Mouse (Mus musculus): Measurements from ENCODE around the gene Psma3. TPM values are rescaled to one million over a fixed set of nuclear protein-coding genes. Genes with fewer than 3 reads are reported as not detected.

The Psma3 gene
- total RNA-seq, 2 experiments from 2014 or later: 238 to 252 TPM

DNA sequence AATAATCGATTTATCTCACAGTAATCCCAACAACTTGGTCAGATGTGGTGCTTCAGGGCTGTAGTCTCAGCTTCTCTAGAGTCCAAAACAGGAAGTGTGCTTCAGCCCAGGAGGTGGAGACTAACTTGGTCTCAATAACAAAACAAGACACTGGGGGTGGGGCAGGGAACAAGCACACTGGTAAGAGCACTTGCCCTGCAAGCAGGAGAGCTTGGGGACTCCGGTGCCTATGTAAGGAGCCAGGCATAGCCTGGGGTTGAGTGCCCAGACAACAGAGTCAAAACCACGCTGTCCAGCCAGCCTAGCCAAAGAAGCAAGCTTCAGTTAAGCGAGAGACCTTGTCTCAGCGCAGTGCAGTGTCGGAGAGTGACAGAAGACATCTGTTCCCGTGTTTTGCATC, 66.0 kb downstream of the Psma3 start:
- DNase-seq: peak; percentile 48 to 63
- intact Hi-C loops (cut with DNase I): no loop called here

DNA sequence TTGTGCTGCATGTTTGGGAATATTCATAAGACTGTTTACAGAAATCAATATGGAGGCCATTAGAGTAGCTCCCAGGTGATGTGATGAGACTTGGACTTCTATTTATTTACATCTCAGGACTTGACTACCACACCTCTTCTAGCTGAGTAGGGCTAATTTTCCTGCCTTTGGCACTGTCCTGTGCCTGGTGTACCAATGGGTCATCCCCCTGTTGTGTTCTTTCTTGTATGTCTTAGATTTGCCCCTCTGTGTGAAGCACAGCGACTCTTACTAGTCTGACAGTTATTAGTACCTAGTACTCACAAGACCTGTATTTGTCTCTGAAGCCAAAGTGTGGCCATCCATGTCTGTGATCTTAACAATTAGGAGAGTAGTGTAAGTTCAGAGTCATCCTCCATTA, 68.0 kb downstream of the Psma3 start:
- intact Hi-C loops (cut with DNase I): no loop called here

DNA sequence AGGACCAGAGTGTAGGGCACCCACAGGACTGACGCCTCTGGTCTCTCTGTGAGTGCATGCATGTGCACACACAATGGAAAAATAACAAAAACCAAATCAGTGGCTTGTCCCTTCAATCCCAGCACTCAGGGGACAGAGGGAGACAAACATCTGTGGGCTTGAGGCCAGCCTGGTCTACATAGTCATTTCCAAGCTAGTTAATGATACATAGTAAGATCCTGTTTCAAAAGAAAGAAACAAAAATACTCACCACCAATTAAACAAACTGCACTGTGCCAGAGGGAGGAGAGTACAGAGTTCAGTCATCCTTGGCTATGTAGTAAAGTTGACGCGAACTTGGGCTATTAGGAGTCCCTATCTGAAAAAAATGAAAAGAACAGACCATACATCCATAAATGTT, 69.2 kb downstream of the Psma3 start:
- intact Hi-C loops (cut with DNase I): no loop called here
- DNase-seq: no peak

More for the DNA sequence above, 68.0 kb downstream of the Psma3 start:
- DNase-seq: no peak

DNA sequence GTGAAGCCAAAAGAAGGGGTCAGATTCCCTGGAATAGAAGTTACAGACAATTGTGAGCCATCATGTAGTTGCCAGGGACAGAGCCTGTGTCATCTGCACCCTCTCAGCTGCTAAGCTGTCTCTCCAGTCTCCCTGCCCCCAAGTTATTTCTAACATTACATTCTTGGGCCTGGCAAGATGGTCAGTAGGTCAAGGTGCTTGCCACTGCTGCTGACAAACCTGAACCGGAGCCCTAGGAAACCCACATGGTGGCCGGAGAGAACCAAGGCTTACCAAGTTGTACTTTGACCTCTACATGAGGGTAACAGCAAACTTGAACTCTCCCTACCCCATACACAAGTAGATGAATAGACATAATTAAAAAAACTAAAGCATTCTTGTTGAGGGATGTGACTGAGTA, 70.1 kb downstream of the Psma3 start:
- intact Hi-C loops (cut with DNase I): no loop called here
- no peak for DNase-seq

Other genes starting within 250 kb of the Psma3 start
- 10 to 100 TPM; 44.5 to 51.4 TPM for gene Frmd6, start 149.1 kb upstream of the Psma3 start, total RNA-seq (2021)
- gene Actr10, start 36.8 kb upstream of the Psma3 start, total RNA-seq (2021): 100 to 1,000 TPM; 166 to 172 TPM
- 10 to 100 TPM; 14.0 to 15.5 TPM for gene Arid4a, start 41.4 kb downstream of the Psma3 start, total RNA-seq (2021)
- 1 to 10 TPM in 1 of 2 experiments, under 1 TPM in 1; 0.50 to 1.8 TPM for gene Tomm20l, start 136.8 kb downstream of the Psma3 start, total RNA-seq (2021)
- gene Timm9, start 162.1 kb downstream of the Psma3 start, total RNA-seq (2021): 10 to 100 TPM; 41.4 to 43.5 TPM
- 1 to 10 TPM; 4.0 to 4.8 TPM for gene 2700049A03Rik, start 162.2 kb downstream of the Psma3 start, total RNA-seq (2021)

Measured in heart, postnatal 10 days (tissue).